Mouse (Mus musculus) CH12.LX (cell line): ENCODE measurements around the gene Kcnj4. TPM values are rescaled to one million over a fixed set of nuclear protein-coding genes. Genes with fewer than 3 reads are reported as not detected.

ENCODE experiments used
- DNase-seq: peaks from one replicate; pipeline ENCODE4 v3.0.0-alpha.2; 2013; ENCODE audit errors: extremely low read depth
- H3K27ac ChIP-seq: 2 replicates; pipeline ENCODE4 v1.5.1; 2012; ENCODE audit warnings: low read depth, mild to moderate bottlenecking, control low read depth, moderate library complexity; ENCODE audit not compliant: insufficient read depth
- H3K27me3 ChIP-seq: replicated peaks from 2 replicates; pipeline ENCODE3; 2012; ENCODE audit warnings: inconsistent platforms
- H3K36me3 ChIP-seq, 2 experiments: replicated peaks in 1 of 2; 2 replicates each; pipeline versions ENCODE3 to v1.6.1; 2012; ENCODE audit warnings: inconsistent platforms in 1 of 2, low read length in 1 of 2, mild to moderate bottlenecking in 1 of 2, mixed read lengths in 1 of 2, moderate library complexity in 1 of 2; ENCODE audit not compliant: control insufficient read depth in 1 of 2, insufficient read depth in 1 of 2
- H3K4me1 ChIP-seq, 2 experiments: 2 replicates each; pipeline ENCODE4 v1.6.1; 2012; ENCODE audit warnings: inconsistent platforms in 1 of 2, moderate library complexity in 1 of 2; ENCODE audit not compliant: insufficient read depth in 2 of 2, control insufficient read depth in 1 of 2
- H3K4me2 ChIP-seq: 2 replicates; pipeline ENCODE4 v1.6.1; 2012; ENCODE audit warnings: low read depth, mild to moderate bottlenecking, control low read depth; ENCODE audit not compliant: poor library complexity, insufficient read depth, severe bottlenecking
- H3K4me3 ChIP-seq, 3 experiments: fragments of 150-350 bp in 1 of 3; sonication (generic) in 1 of 3; replicated peaks in 1 of 3; 2 replicates each; pipeline versions ENCODE3 to v1.5.1; 2011 to 2012; ENCODE audit warnings: low read depth in 2 of 3, low read length in 2 of 3, mild to moderate bottlenecking in 2 of 3, moderate library complexity in 2 of 3, control low read depth in 1 of 3, improper control_type of control experiment in 1 of 3, inconsistent platforms in 1 of 3, mixed read lengths in 1 of 3; ENCODE audit not compliant: poor library complexity in 1 of 3
- H3K79me2 ChIP-seq: replicated peaks from 2 replicates; pipeline ENCODE4 v1.6.1; 2012; ENCODE audit warnings: mild to moderate bottlenecking, moderate library complexity; ENCODE audit not compliant: control insufficient read depth, poor library complexity, insufficient read depth, severe bottlenecking; ENCODE audit errors: extremely low read depth
- H3K9ac ChIP-seq: 2 replicates; pipeline ENCODE4 v1.6.1; 2012; ENCODE audit warnings: low read depth, mild to moderate bottlenecking, control low read depth, moderate library complexity; ENCODE audit not compliant: insufficient read depth
- H3K9me3 ChIP-seq: replicated peaks from 2 replicates; pipeline ENCODE3; 2012; ENCODE audit warnings: low read length, inconsistent platforms, mixed read lengths
- BHLHE40 ChIP-seq: IDR thresholded peaks from 2 replicates; pipeline ENCODE4 v1.6.1; 2011; ENCODE audit warnings: mild to moderate bottlenecking, low read depth, low read length, improper control_type of control experiment
- CHD1 ChIP-seq: IDR thresholded peaks from 2 replicates; pipeline ENCODE4 v1.6.1; 2012; ENCODE audit warnings: low read depth, low read length, improper control_type of control experiment, inconsistent platforms
- CHD2 ChIP-seq: IDR thresholded peaks from 2 replicates; pipeline ENCODE4 v1.6.1; 2011; ENCODE audit warnings: low read length, improper control_type of control experiment
- CTCF ChIP-seq, 2 experiments: IDR thresholded peaks in 1 of 2; conservative IDR thresholded peaks in 1 of 2; 2 replicates each; pipeline ENCODE4 v1.5.1; 2011 to 2012; ENCODE audit warnings: low read depth in 2 of 2, low read length in 2 of 2, improper control_type of control experiment in 1 of 2, inconsistent platforms in 1 of 2, mild to moderate bottlenecking in 1 of 2, moderate library complexity in 1 of 2
- E2F4 ChIP-seq: IDR thresholded peaks from 2 replicates; pipeline ENCODE4 v1.6.1; 2011; ENCODE audit warnings: low read depth, low read length, improper control_type of control experiment; ENCODE audit not compliant: insufficient replicate concordance
- ELF1 ChIP-seq: IDR thresholded peaks from 2 replicates; pipeline ENCODE4 v1.6.1; 2014; ENCODE audit warnings: low read depth, mild to moderate bottlenecking, inconsistent platforms, low read length, improper control_type of control experiment
- EP300 ChIP-seq: IDR thresholded peaks from 2 replicates; pipeline ENCODE4 v1.6.1; 2011; ENCODE audit warnings: low read length, improper control_type of control experiment
- ETS1 ChIP-seq: conservative IDR thresholded peaks from 2 replicates; pipeline ENCODE4 v1.6.1; 2012; ENCODE audit warnings: low read depth, mild to moderate bottlenecking, inconsistent platforms, low read length, improper control_type of control experiment, moderate library complexity
- GABPA ChIP-seq: IDR thresholded peaks from 2 replicates; pipeline ENCODE4 v1.6.1; 2012; ENCODE audit warnings: low read depth, low read length, improper control_type of control experiment, inconsistent platforms; ENCODE audit not compliant: insufficient replicate concordance
- HCFC1 ChIP-seq: IDR thresholded peaks from 2 replicates; pipeline ENCODE4 v1.6.1; 2012; ENCODE audit warnings: low read depth, mild to moderate bottlenecking, inconsistent platforms, low read length, improper control_type of control experiment
- IRF4 ChIP-seq: IDR thresholded peaks from 2 replicates; pipeline ENCODE4 v1.6.1; 2014; ENCODE audit warnings: low read depth, mild to moderate bottlenecking, inconsistent platforms, low read length, improper control_type of control experiment
- JUN ChIP-seq: IDR thresholded peaks from 2 replicates; pipeline ENCODE4 v1.6.1; 2011; ENCODE audit warnings: low read depth, mild to moderate bottlenecking, low read length, improper control_type of control experiment, moderate library complexity; ENCODE audit not compliant: insufficient read depth
- JUND ChIP-seq: conservative IDR thresholded peaks from 2 replicates; pipeline ENCODE4 v1.6.1; 2011; ENCODE audit warnings: low read depth, low read length, improper control_type of control experiment
- KAT2A ChIP-seq: IDR thresholded peaks from 2 replicates; pipeline ENCODE4 v1.6.1; 2012; ENCODE audit warnings: low read length, improper control_type of control experiment, inconsistent platforms; ENCODE audit not compliant: insufficient replicate concordance
- MAX ChIP-seq: IDR thresholded peaks from 2 replicates; pipeline ENCODE4 v1.6.1; 2011; ENCODE audit warnings: low read length, improper control_type of control experiment
- MAZ ChIP-seq: IDR thresholded peaks from 2 replicates; pipeline ENCODE4 v1.6.1; 2012; ENCODE audit warnings: low read depth, mild to moderate bottlenecking, inconsistent platforms, low read length, improper control_type of control experiment, moderate library complexity
- MEF2A ChIP-seq: IDR thresholded peaks from 2 replicates; pipeline ENCODE4 v1.6.1; 2014; ENCODE audit warnings: low read depth, mild to moderate bottlenecking, inconsistent platforms, low read length, improper control_type of control experiment, borderline replicate concordance
- MXI1 ChIP-seq: IDR thresholded peaks from 2 replicates; pipeline ENCODE4 v1.6.1; 2011; ENCODE audit warnings: mild to moderate bottlenecking, low read depth, low read length, improper control_type of control experiment
- MYC ChIP-seq: IDR thresholded peaks from 2 replicates; pipeline ENCODE4 v1.6.1; 2011; ENCODE audit warnings: low read depth, mild to moderate bottlenecking, improper control_type of control experiment, low read length
- NELFE ChIP-seq: IDR thresholded peaks from 2 replicates; pipeline ENCODE4 v1.6.1; 2011; ENCODE audit warnings: low read depth, low read length, improper control_type of control experiment
- NRF1 ChIP-seq: IDR thresholded peaks from 2 replicates; pipeline ENCODE4 v1.6.1; 2014; ENCODE audit warnings: low read depth, mild to moderate bottlenecking, inconsistent platforms, low read length, improper control_type of control experiment, moderate library complexity
- PAX5 ChIP-seq: IDR thresholded peaks from 2 replicates; pipeline ENCODE4 v1.6.1; 2012; ENCODE audit warnings: low read length, inconsistent platforms, mixed read lengths
- POLR2A ChIP-seq: IDR thresholded peaks from 2 replicates; pipeline ENCODE4 v1.6.1; 2011; ENCODE audit warnings: low read depth, mild to moderate bottlenecking, improper control_type of control experiment, low read length
- POLR2AphosphoS2 ChIP-seq: IDR thresholded peaks from 2 replicates; pipeline ENCODE4 v1.6.1; 2011; ENCODE audit warnings: low read depth, low read length, improper control_type of control experiment
- RAD21 ChIP-seq: IDR thresholded peaks from 2 replicates; pipeline ENCODE4 v1.6.1; 2011; ENCODE audit warnings: low read depth, mild to moderate bottlenecking, low read length, improper control_type of control experiment, moderate library complexity
- RCOR1 ChIP-seq: conservative IDR thresholded peaks from 2 replicates; pipeline ENCODE4 v1.6.1; 2012; ENCODE audit warnings: low read depth, mild to moderate bottlenecking, inconsistent platforms, low read length, improper control_type of control experiment
- SIN3A ChIP-seq: IDR thresholded peaks from 2 replicates; pipeline ENCODE4 v1.6.1; 2012; ENCODE audit warnings: low read length, improper control_type of control experiment, inconsistent platforms
- SMC3 ChIP-seq: IDR thresholded peaks from 2 replicates; pipeline ENCODE4 v1.6.1; 2011; ENCODE audit warnings: low read depth, low read length, improper control_type of control experiment
- TBP ChIP-seq: conservative IDR thresholded peaks from 2 replicates; pipeline ENCODE4 v1.6.1; 2011; ENCODE audit warnings: low read depth, low read length, improper control_type of control experiment
- TCF12 ChIP-seq: IDR thresholded peaks from 2 replicates; pipeline ENCODE4 v1.6.1; 2014; ENCODE audit warnings: low read depth, mild to moderate bottlenecking, inconsistent platforms, low read length, improper control_type of control experiment
- UBTF ChIP-seq: IDR thresholded peaks from 2 replicates; pipeline ENCODE4 v1.6.1; 2012; ENCODE audit warnings: low read depth, mild to moderate bottlenecking, inconsistent platforms, low read length, improper control_type of control experiment, moderate library complexity
- USF1 ChIP-seq: IDR thresholded peaks from 2 replicates; pipeline ENCODE4 v1.6.1; 2014; ENCODE audit warnings: low read depth, mild to moderate bottlenecking, inconsistent platforms, low read length, improper control_type of control experiment
- USF2 ChIP-seq: conservative IDR thresholded peaks from 2 replicates; pipeline ENCODE4 v1.6.1; 2011; ENCODE audit warnings: low read depth, low read length, improper control_type of control experiment
- ZC3H11A ChIP-seq: IDR thresholded peaks from 2 replicates; pipeline ENCODE4 v1.6.1; 2012; ENCODE audit warnings: low read depth, mild to moderate bottlenecking, inconsistent platforms, low read length, improper control_type of control experiment
- ZKSCAN1 ChIP-seq: IDR thresholded peaks from 2 replicates; pipeline ENCODE4 v1.6.1; 2012; ENCODE audit warnings: low read depth, inconsistent platforms, low read length, improper control_type of control experiment, borderline replicate concordance
- ZMIZ1 ChIP-seq: IDR thresholded peaks from 2 replicates; pipeline ENCODE4 v1.6.1; 2012; ENCODE audit warnings: low read depth, mild to moderate bottlenecking, inconsistent platforms, low read length, improper control_type of control experiment
- ZNF384 ChIP-seq: IDR thresholded peaks from 2 replicates; pipeline ENCODE4 v1.6.1; 2012; ENCODE audit warnings: low read depth, low read length, improper control_type of control experiment, inconsistent platforms
- dilution Hi-C: fragments of 300-500 bp; cut with MboI; formaldehyde crosslinking; loops from 2 replicates; pipeline ENCODE4 v1.14.3; 2020; ENCODE audit warnings: low sequenced_read_pairs; ENCODE audit not compliant: extremely low pct_unique_long_range_greater_than_20kb, extremely low pct_ligation_motif_present
- in situ Hi-C: fragments of 300-500 bp; cut with MboI; formaldehyde crosslinking; loops from 3 replicates; pipeline ENCODE4 v1.14.3; 2019; ENCODE audit warnings: low sequenced_read_pairs, low pct_ligation_motif_present, low pct_unique_long_range_greater_than_20kb, mixed read lengths
- polyA plus RNA-seq: library from polyadenylated mRNA; unstranded; fragments of >175 nt; gene quantifications from 2 replicates; pipeline ENCODE4 v1.2.1, GENCODE M21; 2012; ENCODE audit warnings: low read depth; ENCODE audit not compliant: insufficient read length
- total RNA-seq, 2 experiments: library from RNA; depleted of rRNA; stranded (reverse); fragments of 300-350 nt in 1 of 2; fragments of >200 nt in 1 of 2; gene quantifications; 2 replicates each; pipeline ENCODE4 v1.2.3; 2012 to 2014

The Kcnj4 gene
- total and polyA plus RNA-seq, 3 experiments: not detected

DNA sequence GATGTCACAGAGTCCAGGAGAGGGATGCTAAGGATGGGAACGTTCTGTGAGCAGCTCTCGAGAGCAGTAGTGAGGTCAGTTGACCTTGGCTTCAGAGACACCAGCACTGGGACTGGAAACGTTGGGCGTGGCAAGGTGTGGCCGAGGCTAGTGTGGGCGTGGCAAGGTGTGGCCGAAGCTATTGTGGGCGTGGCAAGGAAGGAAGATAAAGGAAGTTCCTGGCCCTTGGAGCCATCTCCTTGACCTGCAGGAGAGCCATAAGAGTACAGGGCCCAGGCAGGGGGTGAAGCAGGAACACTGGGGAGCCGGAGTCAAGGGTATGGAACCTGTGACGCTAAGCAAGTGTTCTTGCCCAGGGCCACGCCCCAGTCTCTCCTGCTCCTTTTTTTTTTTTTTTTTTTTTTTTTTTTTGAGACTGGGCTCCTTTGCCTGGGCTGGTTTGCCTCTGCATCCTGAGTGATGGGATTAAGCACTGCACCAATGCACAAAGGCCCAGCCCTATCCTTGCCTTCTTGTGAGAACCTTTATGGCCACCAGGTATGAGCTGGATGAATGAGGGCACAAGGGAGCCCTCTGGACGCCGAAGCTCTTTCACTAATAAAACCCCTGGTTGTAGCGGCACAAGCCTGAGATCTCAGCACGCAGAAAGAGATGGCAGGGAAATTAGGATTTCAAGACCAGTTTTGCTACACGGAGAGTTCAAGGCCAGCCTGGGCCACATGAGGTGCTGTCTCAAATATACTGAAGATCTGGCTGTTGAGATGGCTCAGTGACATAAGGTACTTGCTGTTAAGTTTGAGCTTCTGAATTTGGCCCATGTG is 14.6 kb upstream of the Kcnj4 start:
- DNase-seq: peak; percentile 45

GRCm38 (mm10) chr15:79518571-79518970 is 13.5 kb upstream of the Kcnj4 start:
- H3K36me3 ChIP-seq: peaks cover 0 to 2% of the 10 kb centered on the region in 2 experiments
- H3K9ac ChIP-seq: no peak overlapping the region
- H3K79me2 ChIP-seq: no peaks in the 10 kb centered on the region
- DNase-seq: no peak
- TF ChIP-seq USF2 (no peak), MXI1 (no peak), GABPA (no peak), KAT2A (no peak), ZKSCAN1 (no peak), CHD1 (no peak), IRF4 (no peak), CTCF (conservative IDR thresholded peaks at IDR 0.05 in 1 of 2, IDR thresholded peaks at IDR 0.05 in 1 of 2; ENCODE audit: low read depth in 2 of 2, low read length in 2 of 2) (no peak), POLR2A (no peak), MAZ (no peak), TBP (no peak), SMC3 (no peak), JUN (no peak), BHLHE40 (no peak)
- TF ChIP-seq, all 38 proteins: peak for 0
- Histone ChIP-seq H3K4me1 (peaks cover 8 to 16% of the 10 kb centered on the region in 2 experiments), H3K27me3 (peaks cover 49% of the 10 kb centered on the region), H3K27ac (no peak overlapping the region), H3K4me3 (no peak overlapping the region), H3K4me2 (no peak overlapping the region), H3K9me3 (peaks cover 4% of the 10 kb centered on the region)
- dilution Hi-C loops (no loop called here), in situ Hi-C loops (no loop called here)

More for the DNA sequence above, 14.6 kb upstream of the Kcnj4 start:
- no peak for TF ChIP-seq JUND
- no peak for TF ChIP-seq CHD2
- no peak for TF ChIP-seq GABPA
- TF ChIP-seq KAT2A: no peak
- no peak for TF ChIP-seq SIN3A
- TF ChIP-seq SMC3: no peak
- no peak for TF ChIP-seq UBTF
- no peak for TF ChIP-seq JUN
- peak; percentile 74 for TF ChIP-seq POLR2A
- TF ChIP-seq IRF4: no peak
- no peak for TF ChIP-seq PAX5
- TF ChIP-seq MAX: no peak
- no peak for TF ChIP-seq ETS1
- no peak for TF ChIP-seq POLR2AphosphoS2
- no peak for TF ChIP-seq USF2
- TF ChIP-seq USF1: no peak
- TF ChIP-seq RAD21: no peak
- no peak for TF ChIP-seq RCOR1
- no peak for TF ChIP-seq MAZ
- TF ChIP-seq E2F4: no peak
- TF ChIP-seq ZC3H11A: no peak
- TF ChIP-seq MYC: no peak
- no peak for TF ChIP-seq MXI1
- no peak for TF ChIP-seq HCFC1
- no peak for TF ChIP-seq TCF12
- no peak for TF ChIP-seq CHD1
- TF ChIP-seq NELFE: peak; percentile 57; the same call in 1 of the 2 replicates
- TF ChIP-seq ZMIZ1: no peak
- no peak for TF ChIP-seq MEF2A
- peak; percentile 59; the same call in 1 of the 2 replicates for TF ChIP-seq ELF1
- TF ChIP-seq NRF1: no peak
- peak; percentile 93 for TF ChIP-seq ZNF384
- no peak for TF ChIP-seq BHLHE40
- TF ChIP-seq CTCF (conservative IDR thresholded peaks at IDR 0.05 in 1 of 2, IDR thresholded peaks at IDR 0.05 in 1 of 2; ENCODE audit: low read depth in 2 of 2, low read length in 2 of 2): no peak
- no peak for TF ChIP-seq EP300
- 0 out of 2 replicates have a peak, but pooled peaks have one; percentile 44 for TF ChIP-seq TBP
- TF ChIP-seq ZKSCAN1: no peak
- H3K36me3 ChIP-seq: peaks cover 0 to 4% of the 10 kb centered on the region in 2 experiments
- in situ Hi-C loops: no loop called here
- peaks cover 39% of the 10 kb centered on the region for H3K27me3 ChIP-seq
- dilution Hi-C loops: no loop called here
- peak overlapping the region; percentile 23; the same call in 1 of the 2 replicates for H3K4me2 ChIP-seq
- no peak overlapping the region for H3K4me3 ChIP-seq
- H3K79me2 ChIP-seq: no peaks in the 10 kb centered on the region
- H3K27ac ChIP-seq: no peak overlapping the region
- H3K9ac ChIP-seq: no peak overlapping the region
- H3K4me1 ChIP-seq: peaks cover 8 to 11% of the 10 kb centered on the region in 2 experiments
- H3K9me3 ChIP-seq: peaks cover under 1% of the 10 kb centered on the region
